Mouse (Mus musculus): Measurements from ENCODE around the gene Guca1a. TPM values are rescaled to one million over a fixed set of nuclear protein-coding genes. Genes with fewer than 3 reads are reported as not detected.
"Not testable (repeated sequence)": the region's sequence is repeated elsewhere in the genome, so short reads cannot be mapped to it uniquely, and the experiment has no call there.

Guca1a gene
- polyA plus RNA-seq, 1 experiment from 2014 or later, result 0.46 TPM

- ATAC-seq (ENCODE audit: low read depth), result no peak
- Histone ChIP-seq H3K4me2 (peak within 1 kb of the TSS; percentile 70), H3K9me3 (no peaks in the 10 kb centered on the region), H3K9ac (peak within 1 kb of the TSS; percentile 63), H3K4me1 (replicated peaks) (peaks cover 21% of the 10 kb centered on the region), H3K36me3 (no peaks in the 10 kb centered on the region), H3K27ac (replicated peaks) (no peak within 1 kb of the TSS), H3K27me3 (peaks cover 55% of the 10 kb centered on the region), H3K4me3 (peak within 1 kb of the TSS; percentile 40)
- 2% methylated on average over 25 of the region's 25 CpGs for WGBS
These were observed 36.6 kb upstream of the Guca1a start, which contains the start of gene 1700001C19Rik for GRCm38 (mm10) chr17:47436907-47437547. Gene 1700001C19Rik, minus strand, starts transcription at chr17:47437376.

GRCm38 (mm10) chr17:47436156-47436906 lies 35.9 kb upstream of the Guca1a start, which contains the start of gene AI661453:
Gene AI661453, plus strand, starts transcription at chr17:47436615.
- H3K27ac ChIP-seq (replicated peaks), result no peak within 1 kb of the TSS
- H3K36me3 ChIP-seq, result no peaks in the 10 kb centered on the region
- H3K4me2 ChIP-seq, result peak within 1 kb of the TSS; percentile 70
- H3K9me3 ChIP-seq, result no peaks in the 10 kb centered on the region
- WGBS, result 2% methylated on average over 45 of the region's 45 CpGs
- peaks cover 21% of the 10 kb centered on the region for H3K4me1 ChIP-seq (replicated peaks)
- H3K4me3 ChIP-seq, result peak within 1 kb of the TSS; percentile 40
- H3K9ac ChIP-seq, result peak within 1 kb of the TSS; percentile 63
- peaks cover 59% of the 10 kb centered on the region for H3K27me3 ChIP-seq
- ATAC-seq (ENCODE audit: low read depth), result no peak

- no peak for ATAC-seq (ENCODE audit: low read depth)
These were observed 30.4 kb upstream of the Guca1a start for GRCm38 (mm10) chr17:47430815-47431214.

GRCm38 (mm10) chr17:47428831-47429304 lies 28.5 kb upstream of the Guca1a start:
- Histone ChIP-seq H3K36me3 (no peaks in the 10 kb centered on the region), H3K9ac (no peak overlapping the region), H3K27me3 (0 out of 2 replicates have a peak, but pooled peaks cover 9% of the 10 kb centered on the region), H3K4me2 (peak overlapping the region; percentile 34), H3K9me3 (no peaks in the 10 kb centered on the region), H3K27ac (replicated peaks) (no peak overlapping the region), H3K4me3 (no peak overlapping the region), H3K4me1 (replicated peaks) (peaks cover 11% of the 10 kb centered on the region; the same call in 1 of the 2 replicates)
- ATAC-seq (ENCODE audit: low read depth), result peak; percentile 65; the same call in 1 of the 2 replicates
- WGBS, result 3% methylated on average over 8 of the region's 8 CpGs

More at GRCm38 (mm10) chr17:47430815-47431214, 30.4 kb upstream of the Guca1a start:
- Histone ChIP-seq H3K9ac (no peak overlapping the region), H3K4me1 (replicated peaks) (peaks cover 11% of the 10 kb centered on the region; the same call in 1 of the 2 replicates), H3K27ac (replicated peaks) (no peak overlapping the region), H3K4me2 (no peak overlapping the region), H3K36me3 (no peaks in the 10 kb centered on the region), H3K9me3 (no peaks in the 10 kb centered on the region), H3K4me3 (no peak overlapping the region), H3K27me3 (peaks cover 19% of the 10 kb centered on the region)
- 78% methylated on average over 5 of the region's 5 CpGs for WGBS

- Histone ChIP-seq H3K4me1 (replicated peaks) (peaks cover 11% of the 10 kb centered on the region; the same call in 1 of the 2 replicates), H3K4me3 (no peak overlapping the region), H3K27me3 (0 out of 2 replicates have a peak, but pooled peaks cover 6% of the 10 kb centered on the region), H3K4me2 (no peak overlapping the region), H3K9ac (no peak overlapping the region), H3K9me3 (no peaks in the 10 kb centered on the region), H3K27ac (replicated peaks) (no peak overlapping the region), H3K36me3 (no peaks in the 10 kb centered on the region)
- no peak for ATAC-seq (ENCODE audit: low read depth)
- whole genome bisulfite sequencing, result 82% methylated on average over 6 of the region's 6 CpGs
These were observed 26.9 kb upstream of the Guca1a start for GRCm38 (mm10) chr17:47427316-47427715.

GRCm38 (mm10) chr17:47424186-47424585 lies 23.8 kb upstream of the Guca1a start:
- peaks cover 9% of the 10 kb centered on the region; the same call in 1 of the 2 replicates for H3K4me1 ChIP-seq (replicated peaks)
- H3K36me3 ChIP-seq, result no peaks in the 10 kb centered on the region
- no peak overlapping the region for H3K4me2 ChIP-seq
- H3K9ac ChIP-seq, result no peak overlapping the region
- H3K9me3 ChIP-seq, result no peaks in the 10 kb centered on the region
- no peak overlapping the region for H3K4me3 ChIP-seq
- 78% methylated on average over 6 of the region's 6 CpGs for WGBS
- H3K27me3 ChIP-seq, result no peaks in the 10 kb centered on the region
- H3K27ac ChIP-seq (replicated peaks), result no peak overlapping the region
- ATAC-seq (ENCODE audit: low read depth), result no peak

GRCm38 (mm10) chr17:47422616-47423015 lies 22.2 kb upstream of the Guca1a start:
- H3K27ac ChIP-seq (replicated peaks); H3K4me3 ChIP-seq; H3K4me1 ChIP-seq (replicated peaks); H3K9me3 ChIP-seq; H3K9ac ChIP-seq; H3K27me3 ChIP-seq; H3K4me2 ChIP-seq; H3K36me3 ChIP-seq; ATAC-seq (ENCODE audit: low read depth): not testable (repeated sequence)
- WGBS, result 94% methylated on average over 1 of the region's 1 CpGs

- no peak overlapping the region for H3K4me3 ChIP-seq
- no peaks in the 10 kb centered on the region for H3K9me3 ChIP-seq
- WGBS, result 73% methylated on average over 3 of the region's 3 CpGs
- no peak overlapping the region for H3K4me2 ChIP-seq
- H3K9ac ChIP-seq, result no peak overlapping the region
- H3K27ac ChIP-seq (replicated peaks), result no peak overlapping the region
- H3K4me1 ChIP-seq (replicated peaks), result no peaks in the 10 kb centered on the region
- H3K27me3 ChIP-seq, result no peaks in the 10 kb centered on the region
- no peak for ATAC-seq (ENCODE audit: low read depth)
- no peaks in the 10 kb centered on the region for H3K36me3 ChIP-seq
These were observed 21.2 kb upstream of the Guca1a start for GRCm38 (mm10) chr17:47421566-47421965.

- 77% methylated on average over 2 of the region's 2 CpGs for WGBS
- no peak overlapping the region for H3K27ac ChIP-seq (replicated peaks)
- no peaks in the 10 kb centered on the region for H3K9me3 ChIP-seq
- no peak overlapping the region for H3K4me3 ChIP-seq
- H3K36me3 ChIP-seq, result no peaks in the 10 kb centered on the region
- H3K27me3 ChIP-seq, result no peaks in the 10 kb centered on the region
- H3K4me1 ChIP-seq (replicated peaks), result no peaks in the 10 kb centered on the region
- ATAC-seq (ENCODE audit: low read depth), result no peak
- no peak overlapping the region for H3K9ac ChIP-seq
- no peak overlapping the region for H3K4me2 ChIP-seq
These were observed 19.8 kb upstream of the Guca1a start for GRCm38 (mm10) chr17:47420195-47420594.

GRCm38 (mm10) chr17:47409897-47410861 lies 9.8 kb upstream of the Guca1a start:
- Histone ChIP-seq H3K4me3 (peak overlapping the region; percentile 36), H3K9ac (peak overlapping the region; percentile 43), H3K27me3 (peaks cover 59% of the 10 kb centered on the region), H3K4me2 (peak overlapping the region; percentile 58)
- H3K9me3 ChIP-seq; H3K36me3 ChIP-seq; H3K27ac ChIP-seq (replicated peaks); H3K4me1 ChIP-seq (replicated peaks): not testable (repeated sequence)
- peak; percentile 47 for ATAC-seq (ENCODE audit: low read depth)
- WGBS, result 4% methylated on average over 74 of the region's 74 CpGs

GRCm38 (mm10) chr17:47408558-47408898 lies 8.1 kb upstream of the Guca1a start:
- WGBS, result 23% methylated on average over 8 of the region's 8 CpGs
- H3K27ac ChIP-seq (replicated peaks), result no peak overlapping the region
- no peaks in the 10 kb centered on the region for H3K36me3 ChIP-seq
- H3K9me3 ChIP-seq, result no peaks in the 10 kb centered on the region
- H3K27me3 ChIP-seq, result peaks cover 61% of the 10 kb centered on the region
- H3K4me3 ChIP-seq, result no peak overlapping the region
- H3K4me2 ChIP-seq, result no peak overlapping the region
- no peak for ATAC-seq (ENCODE audit: low read depth)
- no peak overlapping the region for H3K9ac ChIP-seq
- H3K4me1 ChIP-seq (replicated peaks), result peaks cover 7% of the 10 kb centered on the region

Data from neural tube, embryonic 13.5 days (tissue).